Mouse (Mus musculus): ENCODE results near the gene Slit1.

- no peak for TF ChIP-seq CTCF (IDR thresholded peaks at IDR 0.05)
- TF ChIP-seq EP300 (IDR thresholded peaks at IDR 0.05) = no peak
These were observed 161.6 kb downstream of the Slit1 start, which contains the start of gene Gm340 for GRCm38 (mm10) chr19:41581706-41582420.

Measured in lung, postnatal 0 days (tissue).